8 mouse cellular contexts compared by ENCODE assay signal in genomic region chr2:152332101-152332825, GRCm38 (mm10). TPM values are rescaled to one million over a fixed set of nuclear protein-coding genes. Genes with fewer than 3 reads are reported as not detected.
DNase-seq lines count a peak whose midpoint lies in the region; ATAC-seq and TF ChIP-seq lines count a peak whose summit lies in the region.

TSS of gene Rbck1 (minus strand) at chr2:152332653.

- H3K27ac ChIP-seq in heart, embryonic 12.5 days (ENCODE audit: poor library complexity, severe bottlenecking): peak within 1 kb of the TSS; percentile 94
- peak within 1 kb of the TSS; percentile 94 for H3K27ac ChIP-seq in kidney, postnatal 0 days
- H3K27ac ChIP-seq in liver, embryonic 11.5 days (ENCODE audit: low read depth, low read length): peak within 1 kb of the TSS; percentile 93
- peak within 1 kb of the TSS; percentile 93 for H3K27ac ChIP-seq in stomach, embryonic 14.5 days (ENCODE audit: low read length)

- H3K9me3 ChIP-seq in heart, embryonic 12.5 days (replicated peaks): no peaks in the 10 kb centered on the region
- H3K9me3 ChIP-seq in kidney, postnatal 0 days (replicated peaks; ENCODE audit: low read length): no peaks in the 10 kb centered on the region
- H3K9me3 ChIP-seq in liver, embryonic 11.5 days (ENCODE audit: control insufficient read depth, low read length): no peaks in the 10 kb centered on the region
- H3K9me3 ChIP-seq in stomach, embryonic 14.5 days (ENCODE audit: control insufficient read depth, low read depth, low read length): no peaks in the 10 kb centered on the region

- peak within 1 kb of the TSS; percentile 68 for H3K4me3 ChIP-seq in C2C12 (ENCODE audit: insufficient read depth, poor library complexity, severe bottlenecking)
- H3K4me3 ChIP-seq in heart, embryonic 12.5 days: peak within 1 kb of the TSS; percentile 90
- peak within 1 kb of the TSS; percentile 63 for H3K4me3 ChIP-seq in kidney, postnatal 0 days (replicated peaks; ENCODE audit: low read depth, low read length)
- peak within 1 kb of the TSS; percentile 95 for H3K4me3 ChIP-seq in liver, embryonic 11.5 days (ENCODE audit: low read depth, low read length)
- peak within 1 kb of the TSS; percentile 69 for H3K4me3 ChIP-seq in stomach, embryonic 14.5 days (ENCODE audit: low read depth, low read length)

- peak within 1 kb of the TSS; percentile 93 for H3K9ac ChIP-seq in heart, embryonic 12.5 days
- peak within 1 kb of the TSS; percentile 83 for H3K9ac ChIP-seq in kidney, postnatal 0 days (ENCODE audit: low read depth, low read length)
- H3K9ac ChIP-seq in liver, embryonic 11.5 days (ENCODE audit: low read depth, low read length): peak within 1 kb of the TSS; percentile 95
- peak within 1 kb of the TSS; percentile 75 for H3K9ac ChIP-seq in stomach, embryonic 14.5 days (replicated peaks; ENCODE audit: low read depth, low read length)

- peak within 1 kb of the TSS; percentile 73 for H3K4me2 ChIP-seq in heart, embryonic 12.5 days
- H3K4me2 ChIP-seq in kidney, postnatal 0 days (ENCODE audit: low read length): peak within 1 kb of the TSS; percentile 69
- H3K4me2 ChIP-seq in liver, embryonic 11.5 days: peak within 1 kb of the TSS; percentile 96
- H3K4me2 ChIP-seq in stomach, embryonic 14.5 days (replicated peaks; ENCODE audit: low read depth, low read length): peak within 1 kb of the TSS; percentile 93

- peak; percentile 90 for ATAC-seq in erythroblast, adult 5-6 weeks (replicated peaks; ENCODE audit: low FRiP score, poor library complexity, severe bottlenecking)
- peak; percentile 95 for ATAC-seq in heart, embryonic 12.5 days (ENCODE audit: insufficient number of reproducible peaks, low FRiP score)
- ATAC-seq in kidney, postnatal 0 days (replicated peaks; ENCODE audit: low FRiP score, low read depth): peak; percentile 95
- ATAC-seq in liver, embryonic 11.5 days (replicated peaks; ENCODE audit: low FRiP score): peak; percentile 95
- ATAC-seq in stomach, embryonic 14.5 days (ENCODE audit: insufficient number of reproducible peaks, insufficient read depth, low FRiP score, low read depth): peak; percentile 94

- DNase-seq in brain, adult 2 months (ENCODE audit: low read depth, low spot score): peak; percentile 98
- peak; percentile 95 for DNase-seq in kidney, postnatal 0 days (ENCODE audit: low spot score)
- peak; percentile 94 for DNase-seq in liver, embryonic 11.5 days (ENCODE audit: low spot score)
- peak; percentile 95 for DNase-seq in naive thymus-derived CD4-positive, alpha-beta T cell, adult 2 months (ENCODE audit: low read depth)

- H3K27me3 ChIP-seq in C2C12 (ENCODE audit: control insufficient read depth, insufficient read depth, insufficient read length): no peaks in the 10 kb centered on the region
- H3K27me3 ChIP-seq in heart, embryonic 12.5 days (replicated peaks): no peaks in the 10 kb centered on the region
- H3K27me3 ChIP-seq in kidney, postnatal 0 days (ENCODE audit: insufficient read depth, low read length): no peaks in the 10 kb centered on the region
- H3K27me3 ChIP-seq in liver, embryonic 11.5 days (replicated peaks; ENCODE audit: control insufficient read depth, insufficient read depth, low read length): no peaks in the 10 kb centered on the region
- H3K27me3 ChIP-seq in stomach, embryonic 14.5 days (ENCODE audit: control insufficient read depth, insufficient read depth, low read length): no peaks in the 10 kb centered on the region

- H3K4me1 ChIP-seq in heart, embryonic 12.5 days (replicated peaks): peaks cover 37% of the 10 kb centered on the region
- H3K4me1 ChIP-seq in kidney, postnatal 0 days (replicated peaks; ENCODE audit: insufficient read depth, low read length): peaks cover 11% of the 10 kb centered on the region; the same call in 1 of the 2 replicates
- H3K4me1 ChIP-seq in liver, embryonic 11.5 days (replicated peaks; ENCODE audit: control insufficient read depth, insufficient read depth, low read length): peaks cover 28% of the 10 kb centered on the region
- peaks cover 11% of the 10 kb centered on the region; the same call in 1 of the 2 replicates for H3K4me1 ChIP-seq in stomach, embryonic 14.5 days (ENCODE audit: control insufficient read depth, insufficient read depth, low read length)

- H3K36me3 ChIP-seq in C2C12 (ENCODE audit: control insufficient read depth, insufficient read depth): peaks cover 24% of the 10 kb centered on the region
- H3K36me3 ChIP-seq in heart, embryonic 12.5 days: peaks cover 30% of the 10 kb centered on the region
- 0 out of 2 replicates have a peak, but pooled peaks cover 5% of the 10 kb centered on the region for H3K36me3 ChIP-seq in kidney, postnatal 0 days (ENCODE audit: insufficient read depth, low read length)
- H3K36me3 ChIP-seq in liver, embryonic 11.5 days (ENCODE audit: control insufficient read depth, insufficient read depth, low read length): peaks cover 5% of the 10 kb centered on the region; the same call in 1 of the 2 replicates
- peaks cover 12% of the 10 kb centered on the region for H3K36me3 ChIP-seq in stomach, embryonic 14.5 days (ENCODE audit: control insufficient read depth, insufficient read depth, low read length)

- peaks cover 25% of the 10 kb centered on the region for H3K79me3 ChIP-seq in C2C12 (ENCODE audit: low read depth)

- TF ChIP-seq CTCF in C2C12 (IDR thresholded peaks at IDR 0.05; ENCODE audit: control insufficient read depth, insufficient read depth, insufficient read length): peak; percentile 10
- no peak; the same call in 1 of the 2 replicates for TF ChIP-seq CTCF in kidney, postnatal 0 days (IDR thresholded peaks at IDR 0.05; ENCODE audit: low read depth)

- H3ac ChIP-seq in C2C12 (ENCODE audit: control insufficient read depth, insufficient read length, low read depth): peak within 1 kb of the TSS; percentile 99

- H3K79me2 ChIP-seq in C2C12 (ENCODE audit: control insufficient read depth, insufficient read depth): peaks cover 35% of the 10 kb centered on the region

- WGBS in heart, embryonic 12.5 days: under 1% methylated on average over 54 of the region's 54 CpGs
- WGBS in kidney, postnatal 0 days: 0% methylated on average over 54 of the region's 54 CpGs
- under 1% methylated on average over 54 of the region's 54 CpGs for WGBS in liver, embryonic 11.5 days
- WGBS in stomach, embryonic 14.5 days: under 1% methylated on average over 54 of the region's 54 CpGs

TF ChIP-seq in C2C12, 6 proteins besides CTCF, POLR2A, EP300 and RAD21:
- TF ChIP-seq MAX (IDR thresholded peaks at IDR 0.05) (peak; percentile 79), MYOD1 (IDR thresholded peaks at IDR 0.05; ENCODE audit: control insufficient read depth, insufficient read length, low read depth) (no peak), FOSL1 (IDR thresholded peaks at IDR 0.05; ENCODE audit: insufficient read depth, low read length, poor library complexity, severe bottlenecking) (no peak), MYOG (IDR thresholded peaks at IDR 0.05; ENCODE audit: control insufficient read depth, extremely low read depth, insufficient read length) (no peak), USF1 (IDR thresholded peaks at IDR 0.05; ENCODE audit: low read depth) (no peak)

RNA-seq across cellular contexts. Expression of gene Rbck1, which starts in this region (rescaled TPM):
- polyA plus RNA-seq in C2C12 (2012; fragmentation: generic; extraction: Trizol): 65.3 TPM
- 28.2 TPM in 2 replicates for total RNA-seq in erythroblast, adult 5-6 weeks (2015; ENCODE audit: low replicate concordance)
- total RNA-seq in erythroblast, adult 5-6 weeks (2017; ENCODE audit: low replicate concordance): 16.6 and 25.1 TPM in 2 replicates
- 65.3 and 68.9 TPM in 2 replicates for polyA plus RNA-seq in heart, embryonic 12.5 days (2016; fragmentation: Nextera tagmentation; extraction: Ambion mirVana)
- 67.6 and 68.4 TPM in 2 replicates for polyA plus RNA-seq in kidney, postnatal 0 days (2015; fragmentation: Nextera tagmentation; extraction: Ambion mirVana)
- polyA plus RNA-seq in liver, embryonic 11.5 days (2014; fragmentation: Nextera tagmentation; extraction: Ambion mirVana): 104 and 105 TPM in 2 replicates
- 81.9 and 88.1 TPM in 2 replicates for polyA plus RNA-seq in stomach, embryonic 14.5 days (2014; fragmentation: Nextera tagmentation; extraction: Ambion mirVana)

Comparison
In these comparisons a context has a peak if more than half of its experiments do, and no peak if none do; other contexts are left out.
1. Peak in every context shown above with its lines: DNase-seq, ATAC-seq, H3K4me3 ChIP-seq and H3K27ac ChIP-seq.